Mouse (Mus musculus): ENCODE measurements around the gene Ly6g5b.

DNA sequence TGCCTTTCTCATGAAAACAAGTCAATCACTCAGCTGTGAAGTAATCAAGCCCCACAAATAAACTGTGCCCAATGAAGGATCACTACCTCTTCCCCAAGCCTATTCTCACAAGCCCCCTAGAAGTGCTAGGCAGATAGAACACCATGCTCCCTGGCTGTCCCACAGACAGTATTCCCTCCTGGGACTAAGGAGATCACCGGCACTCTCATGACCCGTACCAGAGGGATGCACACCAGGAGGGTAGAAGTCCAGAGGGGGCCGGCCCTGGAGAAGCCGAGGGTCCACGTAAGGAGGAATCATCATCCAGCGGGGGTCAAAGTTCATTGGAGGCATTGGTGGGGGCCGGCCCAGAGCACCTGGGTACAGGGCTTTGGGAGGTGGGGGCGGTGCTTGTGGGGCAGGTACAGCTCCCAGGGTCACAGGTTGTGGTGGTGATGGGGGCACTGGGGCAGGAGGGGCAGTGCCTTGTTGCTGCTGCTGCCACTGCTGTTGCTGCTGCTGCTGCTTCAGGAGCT, 42.5 kb upstream of the Ly6g5b start:
- TF ChIP-seq CTCF (IDR thresholded peaks at IDR 0.05) (no peak), EP300 (IDR thresholded peaks at IDR 0.05; ENCODE audit: insufficient read depth, low read depth, low read length) (no peak), POLR2A (IDR thresholded peaks at IDR 0.05; ENCODE audit: insufficient read depth, low read depth, low read length) (no peak)

Measured in heart, adult 2 months (tissue).